Mouse (Mus musculus): ENCODE data around the gene Trrap.

Trrap gene

GRCm38 (mm10) chr5:144869466-144869865, 101.9 kb downstream of the Trrap start:
- no peak for DNase-seq (ENCODE audit: extremely low read depth, insufficient read length, low spot score)

GRCm38 (mm10) chr5:144870782-144871181, 103.2 kb downstream of the Trrap start:
- DNase-seq (ENCODE audit: extremely low read depth, insufficient read length, low spot score), result no peak

GRCm38 (mm10) chr5:144871775-144872174, 104.2 kb downstream of the Trrap start:
- DNase-seq (ENCODE audit: extremely low read depth, insufficient read length, low spot score), result no peak

- no peak for DNase-seq (ENCODE audit: extremely low read depth, insufficient read length, low spot score)
Observed at GRCm38 (mm10) chr5:144872326-144872725, 104.8 kb downstream of the Trrap start.

- no peak for DNase-seq (ENCODE audit: extremely low read depth, insufficient read length, low spot score)
Observed at GRCm38 (mm10) chr5:144872867-144873266, 105.3 kb downstream of the Trrap start.

GRCm38 (mm10) chr5:144875227-144875626, 107.7 kb downstream of the Trrap start:
- DNase-seq (ENCODE audit: extremely low read depth, insufficient read length, low spot score), result no peak

GRCm38 (mm10) chr5:144875892-144876291, 108.4 kb downstream of the Trrap start:
- no peak for DNase-seq (ENCODE audit: extremely low read depth, insufficient read length, low spot score)

- DNase-seq (ENCODE audit: extremely low read depth, insufficient read length, low spot score), result no peak
Observed at GRCm38 (mm10) chr5:144877021-144877420, 109.5 kb downstream of the Trrap start.

GRCm38 (mm10) chr5:144881670-144882399, 114.3 kb downstream of the Trrap start:
- no peak for DNase-seq (ENCODE audit: extremely low read depth, insufficient read length, low spot score)

- no peak for DNase-seq (ENCODE audit: extremely low read depth, insufficient read length, low spot score)
Observed at GRCm38 (mm10) chr5:144884629-144885217, 117.2 kb downstream of the Trrap start.

- no peak for DNase-seq (ENCODE audit: extremely low read depth, insufficient read length, low spot score)
Observed at GRCm38 (mm10) chr5:144885968-144886650, 118.6 kb downstream of the Trrap start.

- DNase-seq (ENCODE audit: extremely low read depth, insufficient read length, low spot score), result no peak
Observed at GRCm38 (mm10) chr5:144891276-144891675, 123.7 kb downstream of the Trrap start.

- no peak for DNase-seq (ENCODE audit: extremely low read depth, insufficient read length, low spot score)
Observed at GRCm38 (mm10) chr5:144897881-144898280, 130.3 kb downstream of the Trrap start.

GRCm38 (mm10) chr5:144898448-144899052, 131.0 kb downstream of the Trrap start:
- DNase-seq (ENCODE audit: extremely low read depth, insufficient read length, low spot score), result peak; percentile 90

GRCm38 (mm10) chr5:144901035-144901434, 133.5 kb downstream of the Trrap start:
- DNase-seq (ENCODE audit: extremely low read depth, insufficient read length, low spot score), result peak; percentile 41

- DNase-seq (ENCODE audit: extremely low read depth, insufficient read length, low spot score), result no peak
Observed at GRCm38 (mm10) chr5:144901791-144902190, 134.3 kb downstream of the Trrap start.

GRCm38 (mm10) chr5:144904356-144905134, 137.0 kb downstream of the Trrap start:
- no peak for DNase-seq (ENCODE audit: extremely low read depth, insufficient read length, low spot score)

- DNase-seq (ENCODE audit: extremely low read depth, insufficient read length, low spot score), result no peak
Observed at GRCm38 (mm10) chr5:144907591-144907990, 140.1 kb downstream of the Trrap start.
